Mouse (Mus musculus) midbrain, embryonic 11.5 days (tissue): ENCODE results near the gene Kdm7a. TPM values are rescaled to one million over a fixed set of nuclear protein-coding genes. Genes with fewer than 3 reads are reported as not detected.

Experiments used
- ATAC-seq: fragments of 200-750 bp; cut with Nextera tagmentation; 2 replicates; pipeline ENCODE4 v1.8.0; 2017; ENCODE audit warnings: moderate TSS enrichment, moderate library complexity; ENCODE audit not compliant: low FRiP score
- DNase-seq: peaks from one replicate; pipeline ENCODE4 v3.0.0; 2015; ENCODE audit warnings: low spot score; ENCODE audit errors: missing footprints
- H3K27ac ChIP-seq: fragments of 300-500 bp; sonication (generic); 2 replicates; pipeline ENCODE4 v1.5.1; 2014; ENCODE audit warnings: low read depth, low read length
- H3K27me3 ChIP-seq: fragments of 300-500 bp; sonication (generic); 2 replicates; pipeline ENCODE4 v1.6.1; 2014; ENCODE audit warnings: mild to moderate bottlenecking, low read length, moderate library complexity, mixed read lengths; ENCODE audit not compliant: control insufficient read depth, insufficient read depth
- H3K36me3 ChIP-seq: fragments of 300-500 bp; sonication (generic); 2 replicates; pipeline ENCODE4 v1.6.1; 2014; ENCODE audit warnings: mild to moderate bottlenecking, low read length, moderate library complexity, mixed read lengths; ENCODE audit not compliant: control insufficient read depth, insufficient read depth
- H3K4me1 ChIP-seq: fragments of 300-500 bp; sonication (generic); 2 replicates; pipeline ENCODE4 v1.6.1; 2014; ENCODE audit warnings: low read length; ENCODE audit not compliant: control insufficient read depth, insufficient read depth
- H3K4me2 ChIP-seq: fragments of 300-500 bp; sonication (generic); 2 replicates; pipeline ENCODE4 v1.6.1; 2014; ENCODE audit warnings: mild to moderate bottlenecking, moderate library complexity
- H3K4me3 ChIP-seq: fragments of 300-500 bp; sonication (generic); 2 replicates; pipeline ENCODE4 v1.5.1; 2014; ENCODE audit warnings: low read depth, low read length
- H3K9ac ChIP-seq: fragments of 300-500 bp; sonication (generic); 2 replicates; pipeline ENCODE4 v1.6.1; 2014; ENCODE audit warnings: low read length
- H3K9me3 ChIP-seq: fragments of 300-500 bp; sonication (generic); 2 replicates; pipeline ENCODE4 v1.6.1; 2016; ENCODE audit warnings: low read length; ENCODE audit not compliant: control insufficient read depth
- WGBS: fragments of 180-500 bp; shearing (Covaris S2); extraction: QIAGEN DNeasy Blood & Tissue Kit; methylation state at CpG from one replicate; pipeline ENCODE4 v1.1.7; 2014; 5-methylcytosine and 5-hydroxymethylcytosine counted together
- polyA plus RNA-seq: library from polyadenylated mRNA; unstranded; fragments of >200 nt; fragmentation: Nextera tagmentation; extraction: Ambion mirVana; gene quantifications from 2 replicates; pipeline ENCODE4 v1.2.1, GENCODE M21; 2014

Kdm7a gene
- polyA plus RNA-seq, 1 experiment from 2014 or later, result 15.8 TPM

- H3K9ac ChIP-seq, result no peak overlapping the region
- no peak overlapping the region for H3K27ac ChIP-seq
- no peak overlapping the region for H3K4me3 ChIP-seq
- ATAC-seq (no peak), DNase-seq (peak; percentile 60)
- no peaks in the 10 kb centered on the region for H3K9me3 ChIP-seq
- no peak overlapping the region for H3K4me2 ChIP-seq
- WGBS, result 82% methylated on average over 5 of the region's 5 CpGs
- H3K36me3 ChIP-seq, result no peaks in the 10 kb centered on the region
- no peaks in the 10 kb centered on the region for H3K27me3 ChIP-seq
- H3K4me1 ChIP-seq, result no peaks in the 10 kb centered on the region
Measured at GRCm38 (mm10) chr6:39193006-39193405, 13.6 kb downstream of the Kdm7a start.

DNA sequence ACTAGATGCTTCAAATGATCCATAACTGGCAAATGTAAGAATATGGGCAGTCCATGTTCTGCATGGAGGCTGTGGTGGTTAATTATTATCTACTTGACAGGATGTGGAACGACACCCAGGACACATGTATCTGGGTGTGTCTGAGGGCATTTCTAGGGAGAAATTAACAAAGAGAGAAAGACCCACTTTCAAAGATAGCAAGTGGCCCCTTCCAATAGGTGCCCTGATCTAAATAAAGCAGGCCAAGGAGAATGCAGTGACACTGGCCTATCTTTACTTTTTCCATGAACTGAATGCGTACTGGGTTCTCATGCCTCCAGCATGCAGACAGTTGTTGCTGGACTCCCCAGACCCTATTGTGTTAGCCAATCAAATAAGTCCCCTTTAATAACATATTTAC, 15.1 kb downstream of the Kdm7a start:
- Histone ChIP-seq H3K9ac (no peak overlapping the region), H3K27ac (no peak overlapping the region), H3K4me2 (no peak overlapping the region), H3K9me3 (no peaks in the 10 kb centered on the region), H3K4me3 (no peak overlapping the region), H3K27me3 (no peaks in the 10 kb centered on the region), H3K36me3 (no peaks in the 10 kb centered on the region), H3K4me1 (no peaks in the 10 kb centered on the region)
- ATAC-seq (no peak), DNase-seq (peak; percentile 47)
- 95% methylated on average over 2 of the region's 2 CpGs for WGBS

GRCm38 (mm10) chr6:39187227-39187626, 19.4 kb downstream of the Kdm7a start:
- no peaks in the 10 kb centered on the region for H3K36me3 ChIP-seq
- H3K27ac ChIP-seq, result no peak overlapping the region
- ATAC-seq, result no peak
- no peaks in the 10 kb centered on the region for H3K27me3 ChIP-seq
- H3K9ac ChIP-seq, result no peak overlapping the region
- H3K4me3 ChIP-seq, result no peak overlapping the region
- DNase-seq, result no peak
- 39% methylated on average over 2 of the region's 2 CpGs for WGBS
- H3K9me3 ChIP-seq, result peaks cover 3% of the 10 kb centered on the region; the same call in 1 of the 2 replicates
- H3K4me1 ChIP-seq, result no peaks in the 10 kb centered on the region
- no peak overlapping the region for H3K4me2 ChIP-seq

GRCm38 (mm10) chr6:39169089-39169488, 37.5 kb downstream of the Kdm7a start:
- no peak overlapping the region for H3K9ac ChIP-seq
- no peaks in the 10 kb centered on the region for H3K36me3 ChIP-seq
- no peak overlapping the region for H3K4me2 ChIP-seq
- no peak overlapping the region for H3K27ac ChIP-seq
- H3K4me1 ChIP-seq, result no peaks in the 10 kb centered on the region
- no peak for DNase-seq
- no peak overlapping the region for H3K4me3 ChIP-seq
- no peaks in the 10 kb centered on the region for H3K9me3 ChIP-seq
- no peak for ATAC-seq
- 91% methylated on average over 1 of the region's 1 CpGs for WGBS
- H3K27me3 ChIP-seq, result no peaks in the 10 kb centered on the region

- Histone ChIP-seq H3K4me2 (no peak overlapping the region), H3K36me3 (no peaks in the 10 kb centered on the region), H3K27ac (no peak overlapping the region), H3K9ac (no peak overlapping the region), H3K4me3 (no peak overlapping the region), H3K9me3 (no peaks in the 10 kb centered on the region), H3K4me1 (no peaks in the 10 kb centered on the region), H3K27me3 (no peaks in the 10 kb centered on the region)
- DNase-seq, result no peak
- ATAC-seq, result no peak
- WGBS, result 92% methylated on average over 1 of the region's 1 CpGs
Measured at GRCm38 (mm10) chr6:39164891-39165290, 41.7 kb downstream of the Kdm7a start.

DNA sequence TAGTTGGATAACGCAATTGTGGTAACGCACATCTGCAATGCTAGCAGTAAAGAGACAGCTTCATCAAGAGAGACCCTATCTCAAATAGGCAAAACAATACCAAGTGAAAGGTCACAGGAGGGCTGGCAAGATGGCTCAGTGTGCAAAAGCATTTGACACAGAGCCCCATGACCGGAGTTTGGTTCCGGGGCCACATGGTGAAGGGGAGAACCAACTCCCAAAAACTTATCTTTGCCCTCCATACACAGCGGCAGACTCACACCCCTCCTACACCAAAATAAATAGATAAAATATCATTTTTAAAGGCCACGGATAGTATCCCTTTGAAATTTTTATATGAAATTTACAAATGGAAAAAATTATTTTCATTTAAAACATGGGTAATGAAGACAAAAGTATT, 44.6 kb downstream of the Kdm7a start:
- H3K4me2 ChIP-seq, result no peak overlapping the region
- H3K4me3 ChIP-seq, result no peak overlapping the region
- H3K9me3 ChIP-seq, result no peaks in the 10 kb centered on the region
- no peaks in the 10 kb centered on the region for H3K36me3 ChIP-seq
- no peak overlapping the region for H3K27ac ChIP-seq
- no peak overlapping the region for H3K9ac ChIP-seq
- no peaks in the 10 kb centered on the region for H3K27me3 ChIP-seq
- ATAC-seq (no peak), DNase-seq (no peak)
- no peaks in the 10 kb centered on the region for H3K4me1 ChIP-seq
- WGBS, result 95% methylated on average over 6 of the region's 6 CpGs

DNA sequence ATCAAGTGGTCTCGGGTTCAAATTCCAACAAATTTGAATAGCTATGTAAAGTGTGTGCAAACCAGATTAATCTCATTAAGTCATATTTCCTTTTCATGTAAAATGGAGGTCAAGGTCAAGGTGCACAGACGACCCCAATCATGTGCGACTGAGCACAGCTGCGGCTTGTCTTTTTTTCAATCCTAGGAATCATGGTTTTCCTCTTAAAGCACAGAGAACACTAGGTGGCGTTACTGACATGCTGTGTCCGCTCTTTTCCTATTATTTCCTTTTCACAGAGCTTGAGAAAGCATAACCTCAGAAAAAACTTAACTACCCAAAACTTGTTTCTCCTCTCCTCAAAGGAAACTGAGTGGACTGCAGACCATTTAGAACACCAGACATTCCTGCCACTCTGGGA, 60.5 kb downstream of the Kdm7a start:
- no peaks in the 10 kb centered on the region for H3K27me3 ChIP-seq
- 60% methylated on average over 6 of the region's 6 CpGs for WGBS
- no peaks in the 10 kb centered on the region for H3K4me1 ChIP-seq
- H3K36me3 ChIP-seq, result peaks cover 6% of the 10 kb centered on the region
- DNase-seq, result peak; percentile 87
- no peak for ATAC-seq
- H3K9ac ChIP-seq, result no peak overlapping the region
- H3K4me3 ChIP-seq, result no peak overlapping the region
- H3K9me3 ChIP-seq, result no peaks in the 10 kb centered on the region
- no peak overlapping the region for H3K27ac ChIP-seq
- no peak overlapping the region for H3K4me2 ChIP-seq

- H3K9ac ChIP-seq, result no peak overlapping the region
- H3K27ac ChIP-seq, result no peak overlapping the region
- no peaks in the 10 kb centered on the region for H3K9me3 ChIP-seq
- ATAC-seq (no peak), DNase-seq (no peak)
- no peaks in the 10 kb centered on the region for H3K4me1 ChIP-seq
- no peak overlapping the region for H3K4me3 ChIP-seq
- WGBS, result 61% methylated on average over 5 of the region's 5 CpGs
- H3K27me3 ChIP-seq, result no peaks in the 10 kb centered on the region
- no peak overlapping the region for H3K4me2 ChIP-seq
- H3K36me3 ChIP-seq, result peaks cover 10% of the 10 kb centered on the region
Measured at GRCm38 (mm10) chr6:39132556-39132955, 74.0 kb downstream of the Kdm7a start.

- WGBS, result 35% methylated on average over 4 of the region's 4 CpGs
- ATAC-seq, result no peak
Measured at GRCm38 (mm10) chr6:39131480-39131879, 75.1 kb downstream of the Kdm7a start.

DNA sequence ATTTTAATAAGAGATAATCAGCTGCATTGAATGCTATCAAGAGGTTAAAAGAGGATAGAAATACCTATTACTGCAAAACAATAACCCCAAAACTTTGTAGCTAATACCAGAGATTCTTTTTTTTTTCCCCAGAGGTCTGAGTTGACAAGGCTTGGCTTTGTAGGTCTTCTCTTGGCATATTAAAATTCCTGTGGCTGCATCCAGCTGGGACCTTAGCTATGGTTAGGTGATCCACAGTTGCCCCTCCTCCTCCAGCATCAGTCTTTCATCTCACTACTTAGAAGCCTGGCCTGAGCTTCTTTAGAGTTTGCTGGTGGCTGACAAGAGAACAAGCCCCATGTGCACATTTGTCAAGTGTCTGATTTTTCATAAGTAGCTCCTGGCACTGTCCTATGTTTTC, 81.9 kb downstream of the Kdm7a start:
- Histone ChIP-seq H3K9ac (no peak overlapping the region), H3K36me3 (no peaks in the 10 kb centered on the region), H3K4me1 (no peaks in the 10 kb centered on the region), H3K27me3 (no peaks in the 10 kb centered on the region), H3K4me3 (no peak overlapping the region), H3K9me3 (no peaks in the 10 kb centered on the region), H3K4me2 (no peak overlapping the region), H3K27ac (no peak overlapping the region)
- DNase-seq (no peak), ATAC-seq (no peak)

More at GRCm38 (mm10) chr6:39131480-39131879, 75.1 kb downstream of the Kdm7a start:
- DNase-seq, result no peak
- Histone ChIP-seq H3K4me1 (no peaks in the 10 kb centered on the region), H3K9me3 (no peaks in the 10 kb centered on the region), H3K27me3 (no peaks in the 10 kb centered on the region), H3K27ac (no peak overlapping the region), H3K4me3 (no peak overlapping the region), H3K9ac (no peak overlapping the region), H3K4me2 (no peak overlapping the region), H3K36me3 (peaks cover 10% of the 10 kb centered on the region)
